ENCODE assay signal across 8 mouse cellular contexts in genomic region chr14:60015891-60016290, GRCm38 (mm10).
DNase-seq lines count a peak whose midpoint lies in the region; ATAC-seq and TF ChIP-seq lines count a peak whose summit lies in the region.

No protein-coding gene starts in this region.

- TF ChIP-seq CTCF in small intestine, adult 2 months (IDR thresholded peaks at IDR 0.05; ENCODE audit: extremely low read depth, insufficient read length, insufficient replicate concordance, low read depth, low read length): peak; percentile 76; the same call in 1 of the 2 replicates

- no peak overlapping the region for H3K4me2 ChIP-seq in intestine, embryonic 15.5 days (replicated peaks)

- H3K27me3 ChIP-seq in intestine, embryonic 15.5 days (replicated peaks): no peaks in the 10 kb centered on the region
- H3K27me3 ChIP-seq in midbrain, embryonic 10.5 days (ENCODE audit: low read depth, poor library complexity, severe bottlenecking): no peaks in the 10 kb centered on the region
- H3K27me3 ChIP-seq in small intestine, adult 2 months (ENCODE audit: control insufficient read depth, insufficient read depth, low read length): no peaks in the 10 kb centered on the region

- no peak overlapping the region for H3K4me3 ChIP-seq in intestine, embryonic 15.5 days (replicated peaks)
- no peak overlapping the region for H3K4me3 ChIP-seq in midbrain, embryonic 10.5 days
- no peak overlapping the region for H3K4me3 ChIP-seq in small intestine, adult 2 months (ENCODE audit: low read depth, low read length)

- H3K27ac ChIP-seq in intestine, embryonic 15.5 days: no peak overlapping the region
- no peak overlapping the region for H3K27ac ChIP-seq in midbrain, embryonic 10.5 days (replicated peaks)
- H3K27ac ChIP-seq in small intestine, adult 2 months (ENCODE audit: insufficient read depth, low read depth, low read length): no peak overlapping the region

- no peak for TF ChIP-seq POLR2A in small intestine, adult 2 months (IDR thresholded peaks at IDR 0.05; ENCODE audit: low read depth, low read length)

- no peaks in the 10 kb centered on the region for H3K36me3 ChIP-seq in intestine, embryonic 15.5 days
- no peaks in the 10 kb centered on the region for H3K36me3 ChIP-seq in midbrain, embryonic 10.5 days
- no peaks in the 10 kb centered on the region for H3K36me3 ChIP-seq in small intestine, adult 2 months (ENCODE audit: control insufficient read depth, insufficient read depth, low read length)

- ATAC-seq in intestine, embryonic 15.5 days: peak; percentile 85
- ATAC-seq in activated CD4-positive, CD25-positive, alpha-beta regulatory T cell, adult 4 months: no peak

- H3K4me1 ChIP-seq in intestine, embryonic 15.5 days (replicated peaks): no peaks in the 10 kb centered on the region
- no peaks in the 10 kb centered on the region for H3K4me1 ChIP-seq in midbrain, embryonic 10.5 days
- no peaks in the 10 kb centered on the region for H3K4me1 ChIP-seq in small intestine, adult 2 months (ENCODE audit: control insufficient read depth, insufficient read depth, insufficient read length, low read length)

- H3K9ac ChIP-seq in intestine, embryonic 15.5 days: no peak overlapping the region

- DNase-seq in WW6 (ENCODE audit: low read depth, low spot score): peak; percentile 42
- DNase-seq in cerebellum, postnatal 10 days: peak; percentile 93 to 94
- peak; percentile 80 to 87 for DNase-seq in frontal cortex, postnatal 36 days (ENCODE audit: low spot score in 2 of 2)
- peak; percentile 80 to 81 for DNase-seq in left cerebral cortex, postnatal 10 days (ENCODE audit: extremely low spot score in 1 of 2, low spot score in 2 of 2)
- DNase-seq in midbrain, embryonic 10.5 days (ENCODE audit: low spot score): peak; percentile 82

- no peaks in the 10 kb centered on the region for H3K9me3 ChIP-seq in intestine, embryonic 15.5 days
- H3K9me3 ChIP-seq in midbrain, embryonic 10.5 days (replicated peaks): no peaks in the 10 kb centered on the region

- intact Hi-C loops in left cerebral cortex, postnatal 10 days (cut with DNase I): loop anchor here (2.0 to 5.0 kb wide), 2 partner anchors 389 to 411 kb away; partner anchors contain the start of gene Shisa2

- 34% methylated on average over 4 of the region's 4 CpGs for WGBS in intestine, embryonic 15.5 days
- 36% methylated on average over 4 of the region's 4 CpGs for WGBS in midbrain, embryonic 10.5 days
- 27% methylated on average over 4 of the region's 4 CpGs for WGBS in small intestine, adult 2 months

Comparison
In these comparisons a context has a peak if more than half of its experiments do, and no peak if none do; other contexts are left out.
1. DNase-seq: peak in every context shown above with its lines; median percentile 94 in cerebellum, postnatal 10 days; 84 in frontal cortex, postnatal 36 days; 82 in midbrain, embryonic 10.5 days; 80 in left cerebral cortex, postnatal 10 days; 42 in WW6.